Comparison of ENCODE assay signal across 30 mouse cellular contexts in genomic region chr15:9189796-9190195, GRCm38 (mm10). TPM values are rescaled to one million over a fixed set of nuclear protein-coding genes. Genes with fewer than 3 reads are reported as not detected.
A peak's percentile ranks its signal among the peaks of the same experiment; 100 is the strongest.
DNase-seq lines count a peak whose midpoint lies in the region; ATAC-seq lines count a peak whose summit lies in the region.
"Had no signal": no experiment of that assay in that cellular context is flagged by ENCODE, and none has a peak within 500 bp of the region (broad histone marks: within the 10 kb centered on the region; RNA-seq: fewer than 3 reads in every experiment).

No protein-coding gene starts in this region.

- no peaks in the 10 kb centered on the region for H3K4me1 ChIP-seq in embryonic facial prominence, embryonic 11.5 days (ENCODE audit: control insufficient read depth, insufficient read depth, low read length)
- no peaks in the 10 kb centered on the region for H3K4me1 ChIP-seq in embryonic facial prominence, embryonic 10.5 days
- H3K4me1 ChIP-seq in embryonic facial prominence, embryonic 12.5 days, result no peaks in the 10 kb centered on the region
- H3K4me1 ChIP-seq: forebrain, embryonic 12.5 days; hindbrain, embryonic 12.5 days; limb, embryonic 12.5 days; midbrain, embryonic 12.5 days; neural tube, embryonic 15.5 days had no signal

- 86% methylated on average over 2 of the region's 2 CpGs for WGBS in embryonic facial prominence, embryonic 11.5 days
- 67% methylated on average over 2 of the region's 2 CpGs for WGBS in embryonic facial prominence, embryonic 10.5 days
- WGBS in embryonic facial prominence, embryonic 12.5 days, result 74% methylated on average over 2 of the region's 2 CpGs

- H3K27me3 ChIP-seq in embryonic facial prominence, embryonic 11.5 days (ENCODE audit: control insufficient read depth, insufficient read depth, low read length), result no peaks in the 10 kb centered on the region
- no peaks in the 10 kb centered on the region for H3K27me3 ChIP-seq in embryonic facial prominence, embryonic 10.5 days (replicated peaks; ENCODE audit: low read depth, poor library complexity, severe bottlenecking)
- H3K27me3 ChIP-seq in embryonic facial prominence, embryonic 12.5 days, result no peaks in the 10 kb centered on the region
- H3K27me3 ChIP-seq: embryonic facial prominence, embryonic 15.5 days; forebrain, embryonic 12.5 days; hindbrain, embryonic 12.5 days; limb, embryonic 12.5 days; midbrain, embryonic 12.5 days; neural tube, embryonic 15.5 days had no signal

- no peak overlapping the region for H3K9ac ChIP-seq in embryonic facial prominence, embryonic 11.5 days (replicated peaks; ENCODE audit: low read length)
- no peak overlapping the region for H3K9ac ChIP-seq in embryonic facial prominence, embryonic 12.5 days
- H3K9ac ChIP-seq: embryonic facial prominence, embryonic 15.5 days; forebrain, embryonic 12.5 days; forebrain, postnatal 0 days; hindbrain, embryonic 12.5 days; limb, embryonic 12.5 days; midbrain, embryonic 12.5 days; neural tube, embryonic 15.5 days had no signal

- peak; percentile 20 for DNase-seq in embryonic facial prominence, embryonic 11.5 days (ENCODE audit: low spot score)
- DNase-seq in embryonic facial prominence, embryonic 10.5 days (ENCODE audit: low spot score), result no peak
- DNase-seq in telencephalon, adult 2 months (ENCODE audit: low read depth, low spot score), result peak; percentile 6
- DNase-seq in adrenal gland, postnatal 25 days, result no peak
- DNase-seq: adrenal gland, adult 8-10 months; cerebellum, adult 18-20 months; cerebellum, postnatal 10 days; forebrain, postnatal 0 days; gastrocnemius, postnatal 14 days; heart, adult 18-20 months; heart, postnatal 36 days; kidney, adult 9 months; kidney, postnatal 10 days; layer of hippocampus, postnatal 36 days; lung, postnatal 36 days; retina, postnatal 1 day; right cerebral cortex, postnatal 14 days had no signal

- no peak overlapping the region for H3K27ac ChIP-seq in embryonic facial prominence, embryonic 11.5 days (replicated peaks; ENCODE audit: low read depth, low read length)
- no peak overlapping the region for H3K27ac ChIP-seq in embryonic facial prominence, embryonic 10.5 days (replicated peaks)
- H3K27ac ChIP-seq in embryonic facial prominence, embryonic 12.5 days, result no peak overlapping the region
- H3K27ac ChIP-seq: embryonic facial prominence, embryonic 15.5 days; forebrain, embryonic 12.5 days; hindbrain, embryonic 12.5 days; hindbrain, postnatal 0 days; limb, embryonic 12.5 days; midbrain, embryonic 12.5 days; neural tube, embryonic 15.5 days had no signal

- no peaks in the 10 kb centered on the region for H3K9me3 ChIP-seq in embryonic facial prominence, embryonic 11.5 days (replicated peaks; ENCODE audit: control insufficient read depth, low read length)
- H3K9me3 ChIP-seq in embryonic facial prominence, embryonic 10.5 days, result no peaks in the 10 kb centered on the region
- H3K9me3 ChIP-seq in embryonic facial prominence, embryonic 12.5 days, result no peaks in the 10 kb centered on the region
- H3K9me3 ChIP-seq: embryonic facial prominence, embryonic 15.5 days; forebrain, embryonic 12.5 days; hindbrain, embryonic 12.5 days; limb, embryonic 12.5 days; midbrain, embryonic 12.5 days; neural tube, embryonic 15.5 days had no signal

- no peak overlapping the region for H3K4me2 ChIP-seq in embryonic facial prominence, embryonic 11.5 days (ENCODE audit: low read depth, low read length)
- H3K4me2 ChIP-seq in embryonic facial prominence, embryonic 12.5 days (replicated peaks), result no peak overlapping the region
- H3K4me2 ChIP-seq: embryonic facial prominence, embryonic 15.5 days; forebrain, embryonic 12.5 days; heart, embryonic 11.5 days; hindbrain, embryonic 12.5 days; limb, embryonic 12.5 days; liver, embryonic 11.5 days; midbrain, embryonic 12.5 days; neural tube, embryonic 15.5 days had no signal

- no peak overlapping the region for H3K4me3 ChIP-seq in embryonic facial prominence, embryonic 11.5 days (ENCODE audit: low read depth, low read length)
- H3K4me3 ChIP-seq in embryonic facial prominence, embryonic 10.5 days, result no peak overlapping the region
- H3K4me3 ChIP-seq in embryonic facial prominence, embryonic 12.5 days, result no peak overlapping the region
- H3K4me3 ChIP-seq: embryonic facial prominence, embryonic 15.5 days; forebrain, embryonic 12.5 days; hindbrain, embryonic 12.5 days; limb, embryonic 12.5 days; midbrain, embryonic 12.5 days; neural tube, embryonic 15.5 days had no signal

- ATAC-seq in embryonic facial prominence, embryonic 11.5 days (replicated peaks; ENCODE audit: insufficient number of reproducible peaks, low FRiP score, low TSS enrichment, low read depth), result no peak; the same call in 1 of the 2 replicates
- ATAC-seq in CD4-positive, CD25-positive, alpha-beta regulatory T cell, adult 4 months, result peak; percentile 39
- peak; percentile 79; the same call in 1 of the 2 replicates for ATAC-seq in embryonic facial prominence, embryonic 12.5 days (ENCODE audit: insufficient number of reproducible peaks, insufficient read depth, low FRiP score, low TSS enrichment)
- no peak for ATAC-seq in monocyte, adult 5-6 weeks (replicated peaks; ENCODE audit: insufficient number of reproducible peaks, low FRiP score, low TSS enrichment, poor library complexity, severe bottlenecking)
- ATAC-seq: forebrain, postnatal 0 days; hindbrain, postnatal 0 days; intestine, embryonic 16.5 days had no signal

- H3K36me3 ChIP-seq in embryonic facial prominence, embryonic 11.5 days (replicated peaks; ENCODE audit: control insufficient read depth, insufficient read depth, low read depth, low read length), result no peaks in the 10 kb centered on the region
- peaks cover 46% of the 10 kb centered on the region for H3K36me3 ChIP-seq in embryonic facial prominence, embryonic 10.5 days (replicated peaks)
- H3K36me3 ChIP-seq in embryonic facial prominence, embryonic 12.5 days, result peaks cover 25% of the 10 kb centered on the region

RNA-seq across cellular contexts. Expression of gene Skp2, which starts 34.6 kb away (rescaled TPM):
- 161 and 178 TPM in 2 replicates for polyA plus RNA-seq in embryonic facial prominence, embryonic 11.5 days (2014; fragmentation: Nextera tagmentation; extraction: Ambion mirVana)
- 128 and 129 TPM in 2 replicates for polyA plus RNA-seq in embryonic facial prominence, embryonic 10.5 days (2016; fragmentation: Nextera tagmentation; extraction: Ambion mirVana)
- 1 to 10 TPM; 4.4 to 7.8 TPM for polyA plus RNA-seq in CD4-positive, CD25-positive, alpha-beta regulatory T cell, adult 4 months (2017; shearing (Covaris generic))
- polyA plus RNA-seq in embryonic facial prominence, embryonic 12.5 days (2016; fragmentation: Nextera tagmentation; extraction: Ambion mirVana), result 124 and 128 TPM in 2 replicates
- total RNA-seq in monocyte, adult 5-6 weeks (2017), result 1.8 to 3.9 TPM (median 3.0 TPM) in 3 replicates
- 4.5 and 5.9 TPM in 2 replicates for total RNA-seq in adrenal gland, postnatal 25 days (2021)

RNA-seq across cellular contexts. Expression of gene Lmbrd2, which starts 49.4 kb away (rescaled TPM):
- 3.3 and 4.1 TPM in 2 replicates for polyA plus RNA-seq in embryonic facial prominence, embryonic 11.5 days (2014; fragmentation: Nextera tagmentation; extraction: Ambion mirVana)
- 1.9 and 2.6 TPM in 2 replicates for polyA plus RNA-seq in embryonic facial prominence, embryonic 10.5 days (2016; fragmentation: Nextera tagmentation; extraction: Ambion mirVana)
- polyA plus RNA-seq in CD4-positive, CD25-positive, alpha-beta regulatory T cell, adult 4 months (2017; shearing (Covaris generic)), result 1 to 10 TPM; 4.2 to 4.9 TPM
- 2.5 and 4.0 TPM in 2 replicates for polyA plus RNA-seq in embryonic facial prominence, embryonic 12.5 days (2016; fragmentation: Nextera tagmentation; extraction: Ambion mirVana)
- 8.1 to 15.4 TPM (median 10.2 TPM) in 3 replicates for total RNA-seq in monocyte, adult 5-6 weeks (2017)
- total RNA-seq in adrenal gland, postnatal 25 days (2021), result 22.9 and 23.7 TPM in 2 replicates

Comparison
In these comparisons a context has a peak if more than half of its experiments do, and no peak if none do; other contexts are left out.
1. ATAC-seq: peak in CD4-positive, CD25-positive, alpha-beta regulatory T cell, adult 4 months (single experiment) and embryonic facial prominence, embryonic 12.5 days (single experiment); none in embryonic facial prominence, embryonic 11.5 days (single experiment) and monocyte, adult 5-6 weeks (single experiment).
2. DNase-seq: peak in embryonic facial prominence, embryonic 11.5 days (single experiment) and telencephalon, adult 2 months (single experiment); none in embryonic facial prominence, embryonic 10.5 days (single experiment) and adrenal gland, postnatal 25 days (single experiment).
3. RNA of gene Skp2, which starts 34.6 kb away (polyA plus RNA-seq): 161 to 178 TPM in embryonic facial prominence, embryonic 11.5 days, 128 to 129 TPM in embryonic facial prominence, embryonic 10.5 days and 124 to 128 TPM in embryonic facial prominence, embryonic 12.5 days; 4.4 to 7.8 TPM in CD4-positive, CD25-positive, alpha-beta regulatory T cell, adult 4 months; every median in the first group is over 10 times any median in the second.